Mouse (Mus musculus): ENCODE measurements around the gene March9.
"Not testable (repeated sequence)": the region's sequence is repeated elsewhere in the genome, so short reads cannot be mapped to it uniquely, and the experiment has no call there.

Gene March9

DNA sequence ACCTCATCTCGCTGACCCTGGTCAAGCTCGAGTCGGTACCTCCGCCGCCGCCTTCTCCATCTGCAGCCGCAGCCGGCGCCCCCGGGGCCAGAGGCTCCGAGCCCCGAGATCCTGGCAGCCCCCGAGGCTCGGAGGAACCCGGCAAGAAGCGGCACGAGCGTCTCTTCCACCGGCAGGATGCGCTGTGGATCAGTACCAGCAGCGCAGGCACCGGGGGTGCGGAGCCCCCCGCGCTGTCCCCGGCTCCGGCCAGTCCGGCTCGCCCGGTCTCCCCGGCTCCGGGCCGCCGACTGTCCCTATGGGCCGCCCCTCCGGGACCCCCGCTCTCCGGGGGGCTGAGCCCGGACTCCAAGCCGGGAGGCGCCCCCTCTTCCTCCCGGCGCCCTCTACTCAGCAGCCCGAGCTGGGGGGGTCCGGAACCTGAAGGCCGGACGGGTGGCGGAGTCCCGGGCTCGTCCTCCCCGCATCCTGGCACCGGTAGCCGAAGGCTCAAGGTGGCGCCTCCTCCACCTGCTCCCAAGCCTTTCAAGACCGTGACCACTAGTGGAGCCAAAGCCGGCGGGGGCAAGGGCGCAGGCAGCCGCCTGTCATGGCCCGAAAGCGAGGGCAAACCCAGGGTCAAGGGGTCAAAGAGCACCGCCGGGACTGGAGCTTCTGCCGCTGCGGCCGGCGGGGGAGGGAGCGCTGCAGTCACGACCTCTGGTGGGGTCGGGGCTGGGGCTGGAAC, 19.8 kb upstream of the March9 start:
- DNase-seq = peak; percentile 23

DNA sequence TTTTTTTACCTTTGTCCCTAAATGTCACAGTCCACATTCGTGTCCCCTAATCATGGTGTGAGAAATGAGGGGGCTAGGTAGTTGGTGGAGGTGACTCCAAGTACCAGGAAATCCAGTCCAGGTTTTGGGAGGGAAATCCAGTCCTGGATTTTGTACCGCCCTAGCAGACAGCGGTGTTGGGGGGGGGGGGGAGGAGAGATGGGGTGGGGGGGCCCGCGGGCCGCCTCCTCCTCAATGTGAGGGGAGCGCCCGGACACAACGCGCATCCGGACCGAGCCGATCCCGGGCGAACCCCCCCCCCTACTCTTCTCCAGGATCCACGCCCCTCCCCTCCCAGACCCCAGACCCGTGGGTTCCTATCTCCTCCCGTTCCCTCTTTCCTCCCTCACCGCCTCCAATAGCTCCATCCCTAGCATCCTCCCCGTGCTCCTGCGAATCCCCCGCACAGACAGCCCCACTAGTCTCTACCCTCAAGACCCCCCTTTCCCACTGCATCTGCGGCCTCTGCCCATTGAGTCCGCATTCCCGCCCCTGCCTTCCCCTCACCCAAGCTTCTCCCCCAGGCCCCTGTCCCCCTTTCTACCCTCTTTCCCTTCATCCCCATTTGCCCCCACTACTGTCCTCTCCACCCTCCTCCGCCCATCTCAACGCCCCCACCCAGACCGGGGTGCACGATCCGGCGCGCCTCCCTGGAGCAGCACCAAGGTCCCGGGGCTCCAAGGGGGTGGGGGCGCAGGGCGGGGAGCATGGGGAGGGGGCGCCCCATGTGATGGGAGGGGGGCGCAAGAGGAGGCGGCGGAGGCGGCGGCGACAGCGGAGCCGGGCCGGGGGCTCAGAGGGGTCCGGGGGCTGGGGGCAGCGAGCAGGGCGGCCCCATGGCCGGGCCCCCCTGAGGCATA, 18.9 kb upstream of the March9 start:
- no peak for DNase-seq

DNA sequence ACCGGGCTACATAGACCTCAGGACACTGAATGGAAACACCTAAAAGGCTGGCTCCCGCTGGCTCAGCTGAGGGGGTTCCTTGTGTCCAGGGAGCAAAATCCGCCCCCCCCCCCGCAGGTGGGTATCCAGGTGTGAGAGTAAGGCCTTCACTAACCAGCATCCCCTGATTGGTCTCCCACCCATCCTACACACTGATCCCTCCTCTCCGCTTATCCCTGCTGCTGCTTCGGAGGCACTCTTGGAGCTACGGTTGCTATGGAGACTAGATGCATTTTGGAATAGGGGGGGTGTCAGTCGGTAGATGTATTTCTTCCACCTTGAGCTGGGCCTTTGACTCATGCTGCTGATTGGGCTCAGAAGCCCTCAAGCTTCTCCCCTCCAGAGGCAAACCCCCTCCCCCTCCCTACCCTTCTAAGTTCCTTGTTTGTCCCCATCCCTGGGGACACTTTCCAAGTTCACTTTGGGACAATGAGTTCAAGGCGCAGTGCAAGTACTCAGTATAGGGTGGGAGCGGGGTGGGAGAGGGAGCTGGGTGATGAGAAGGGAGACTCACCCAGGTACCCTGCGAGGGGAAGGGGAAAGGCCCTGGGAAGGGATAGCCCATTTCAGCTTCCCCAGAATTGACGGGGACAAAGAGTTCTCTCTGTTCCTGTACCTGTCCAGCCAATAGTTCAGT, 18.2 kb upstream of the March9 start:
- DNase-seq = no peak

DNA sequence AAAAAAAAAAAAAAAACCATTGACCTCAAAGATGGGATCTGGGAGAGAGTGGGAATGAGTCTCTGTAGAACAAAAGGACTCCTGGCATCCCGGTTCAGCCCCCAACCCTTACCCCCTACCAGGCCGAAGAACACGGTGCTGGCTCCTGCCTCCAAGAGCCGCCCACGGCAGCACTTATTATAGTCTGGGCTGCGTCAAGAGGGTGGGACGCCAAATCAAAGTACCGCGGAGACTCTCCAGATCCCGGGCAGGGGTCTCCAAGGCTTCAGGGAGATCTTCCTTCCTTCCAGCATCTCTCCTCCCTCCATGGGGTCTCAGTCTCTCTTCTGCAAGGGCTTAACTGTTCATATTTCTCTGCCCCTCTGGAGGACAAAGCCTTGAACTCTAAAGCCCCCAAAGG, 17.5 kb upstream of the March9 start:
- DNase-seq = no peak

DNA sequence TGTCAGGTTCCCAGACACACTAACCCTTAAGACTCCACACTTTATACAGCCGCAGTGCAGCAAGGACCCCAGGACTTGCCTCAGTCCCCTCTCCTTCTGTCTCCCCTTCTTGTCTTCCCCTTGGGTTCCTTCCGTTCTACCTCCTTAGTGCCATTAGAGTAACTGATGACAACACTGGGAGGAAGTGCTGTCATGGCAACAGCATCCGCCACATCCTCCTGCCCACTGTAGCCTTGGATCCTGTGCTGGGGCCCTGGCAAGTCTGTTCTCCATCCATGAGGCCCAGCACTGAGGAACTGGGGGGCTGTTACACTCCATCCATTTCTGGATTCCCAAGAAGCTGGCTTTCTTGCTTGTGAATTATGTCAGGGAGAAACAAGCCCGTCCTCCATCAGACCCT, 16.1 kb upstream of the March9 start:
- DNase-seq = peak; percentile 14

DNA sequence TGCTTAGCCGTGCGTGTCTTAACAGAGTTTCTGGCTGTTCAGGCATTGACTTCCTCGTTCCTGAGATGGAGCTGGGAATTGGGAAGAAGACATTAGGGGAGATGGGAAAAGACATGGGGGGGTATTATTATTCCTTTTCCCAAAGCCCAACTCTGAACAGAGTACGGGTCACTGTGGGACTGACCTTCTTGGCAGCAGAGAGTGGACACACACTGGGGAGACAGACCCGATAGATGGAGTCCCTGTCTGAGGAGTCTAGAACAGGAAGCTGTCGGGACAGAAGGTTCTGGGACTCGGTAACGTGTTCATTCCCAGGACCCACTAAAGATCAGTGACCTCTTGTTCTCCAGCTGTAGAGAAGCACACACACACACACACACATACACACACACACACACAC, 15.7 kb upstream of the March9 start:
- no peak for DNase-seq

DNA sequence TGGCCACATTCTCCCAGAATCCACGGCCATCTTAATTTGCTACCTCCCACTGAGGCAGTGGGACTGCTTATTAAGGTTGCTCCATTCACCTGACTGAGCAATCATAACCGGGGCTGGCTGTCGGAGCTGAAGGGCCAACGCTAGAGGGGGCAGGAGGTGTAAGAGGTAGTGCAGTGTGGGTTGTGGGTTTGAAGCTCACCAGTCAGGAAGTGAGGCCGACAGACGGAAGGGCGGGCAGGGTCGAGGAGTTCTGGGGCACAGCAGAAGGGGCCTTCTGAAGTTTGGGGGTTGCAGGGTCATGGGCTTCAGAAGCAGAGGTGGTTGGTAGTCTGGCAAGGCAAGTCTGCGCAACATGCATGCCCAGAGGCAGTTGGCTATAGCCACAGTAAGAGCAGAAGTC, 15.1 kb upstream of the March9 start, which contains the start of gene Agap2:
Gene Agap2 (plus strand): TSS at position 205 of the 400 bp plus-strand sequence.
- no peak for DNase-seq

DNA sequence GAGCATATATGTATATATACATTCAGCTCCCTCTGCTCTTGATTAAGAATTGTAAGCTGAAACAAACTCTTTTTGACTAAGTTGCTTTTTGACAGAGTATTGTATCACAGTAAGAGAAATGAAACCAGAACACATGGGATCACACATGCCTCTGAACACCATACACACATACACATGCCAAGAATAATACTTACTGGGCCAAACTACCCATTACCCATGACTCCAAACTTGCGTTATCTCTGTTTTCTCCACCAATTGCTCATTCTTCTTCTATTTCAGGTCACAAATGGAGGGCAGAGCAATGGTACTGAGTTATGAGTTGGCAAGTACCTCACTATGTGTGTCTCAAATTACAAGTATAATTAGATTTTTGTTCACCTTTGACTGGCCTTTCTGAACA, 14.0 kb upstream of the March9 start:
- no peak for DNase-seq

DNA sequence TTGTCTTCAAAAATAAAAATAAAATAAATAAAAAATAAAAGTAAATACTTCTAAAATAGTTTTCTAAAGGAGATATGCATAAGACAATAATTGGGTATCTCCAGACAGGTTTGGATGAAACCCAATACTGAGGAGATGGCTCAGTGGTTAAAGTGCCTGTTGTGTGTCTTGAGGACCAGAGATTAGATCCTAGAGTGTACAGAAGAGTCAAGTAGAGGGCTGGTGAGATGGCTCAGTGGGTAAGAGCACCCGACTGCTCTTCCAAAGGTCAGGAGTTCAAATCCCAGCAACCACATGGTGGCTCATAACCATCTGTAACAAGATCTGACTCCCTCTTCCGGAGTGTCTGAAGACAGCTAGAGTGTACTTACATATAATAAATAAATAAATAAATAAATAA, 13.0 kb upstream of the March9 start:
- not testable (repeated sequence) for DNase-seq

DNA sequence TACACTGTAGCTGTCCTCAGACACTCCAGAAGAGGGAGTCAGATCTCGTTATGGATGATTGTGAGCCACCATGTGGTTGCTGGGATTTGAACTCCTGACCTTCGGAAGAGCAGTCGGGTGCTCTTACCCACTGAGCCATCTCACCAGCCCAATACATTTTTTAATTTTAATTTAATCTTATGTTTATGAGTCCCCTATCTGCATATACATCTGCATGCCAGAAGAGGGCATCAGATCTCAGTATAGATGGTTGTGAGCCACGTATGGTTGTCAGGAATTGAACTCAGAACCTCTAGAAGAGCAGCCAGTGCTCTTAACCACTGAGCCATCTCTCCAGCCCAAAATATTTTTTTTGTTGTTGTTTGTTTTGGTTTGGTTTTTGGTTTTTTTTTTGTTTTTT, 12.3 kb upstream of the March9 start:
- not testable (repeated sequence) for DNase-seq

DNA sequence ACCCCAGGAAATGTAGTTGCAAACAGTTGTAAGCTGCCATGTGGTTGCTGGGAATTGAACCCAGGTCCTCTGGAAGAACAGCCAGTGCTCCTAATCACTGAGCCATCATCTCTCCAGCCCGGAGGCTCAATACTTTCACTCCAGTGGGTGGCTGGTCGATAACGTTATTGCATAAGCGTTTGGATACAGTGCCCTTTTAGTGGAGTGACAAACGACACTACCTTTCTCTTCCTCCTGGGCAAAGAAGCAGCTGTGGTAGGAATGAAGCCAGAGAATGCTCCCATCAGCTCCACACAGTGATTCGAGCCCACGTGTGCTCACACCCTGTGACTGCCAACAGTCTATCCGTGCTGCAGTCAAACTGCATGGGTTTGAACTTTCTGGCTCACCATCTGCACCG, 11.2 kb upstream of the March9 start:
- no peak for DNase-seq

DNA sequence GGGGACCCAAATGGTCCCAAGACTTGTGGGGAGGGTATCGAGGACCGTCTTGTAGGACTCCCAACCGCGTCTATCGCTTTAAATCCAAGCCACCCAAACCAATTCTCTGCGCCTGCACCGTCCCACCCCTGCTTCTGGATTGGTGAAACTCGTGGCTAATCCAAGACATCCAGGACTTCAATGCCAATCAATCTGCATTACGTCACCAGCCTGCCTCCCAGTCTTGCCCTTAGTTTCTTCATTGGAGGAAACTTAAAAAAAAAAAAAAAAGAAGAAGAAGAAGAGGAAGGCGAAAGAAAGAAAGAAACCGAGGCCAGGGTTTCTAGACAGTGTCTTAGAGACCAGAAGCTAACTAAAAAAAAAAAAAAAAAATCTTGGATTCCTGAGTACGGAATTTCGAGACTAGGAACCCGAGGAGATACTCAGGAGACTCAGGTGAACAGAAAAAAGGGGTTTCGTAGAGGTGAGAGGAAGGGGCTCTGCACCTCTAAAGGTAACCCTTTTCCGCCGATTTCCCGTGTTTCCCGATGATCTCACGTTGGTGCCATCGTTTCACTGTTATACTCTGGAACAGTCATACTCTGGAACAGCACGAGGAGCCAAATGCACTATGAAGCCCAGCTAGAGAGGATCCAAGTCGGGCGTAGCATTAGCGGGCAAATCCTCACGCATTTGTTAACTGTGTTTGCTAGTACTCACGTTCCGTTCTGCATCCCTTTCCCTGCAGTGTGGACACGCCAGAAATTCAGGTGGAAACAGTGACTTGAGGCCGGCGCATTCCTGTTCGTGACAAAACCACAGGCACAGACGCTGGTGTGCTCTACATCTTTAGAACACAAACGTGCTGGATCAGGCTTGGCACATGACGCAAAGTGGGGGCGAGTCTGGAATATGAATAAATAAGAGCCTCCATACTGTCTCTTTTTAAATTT, 10.5 kb upstream of the March9 start, which contains the start of gene Tspan31:
Gene Tspan31 (minus strand): TSS at position 75 of the 932 bp plus-strand sequence.
- peak; percentile 98 for DNase-seq

DNA sequence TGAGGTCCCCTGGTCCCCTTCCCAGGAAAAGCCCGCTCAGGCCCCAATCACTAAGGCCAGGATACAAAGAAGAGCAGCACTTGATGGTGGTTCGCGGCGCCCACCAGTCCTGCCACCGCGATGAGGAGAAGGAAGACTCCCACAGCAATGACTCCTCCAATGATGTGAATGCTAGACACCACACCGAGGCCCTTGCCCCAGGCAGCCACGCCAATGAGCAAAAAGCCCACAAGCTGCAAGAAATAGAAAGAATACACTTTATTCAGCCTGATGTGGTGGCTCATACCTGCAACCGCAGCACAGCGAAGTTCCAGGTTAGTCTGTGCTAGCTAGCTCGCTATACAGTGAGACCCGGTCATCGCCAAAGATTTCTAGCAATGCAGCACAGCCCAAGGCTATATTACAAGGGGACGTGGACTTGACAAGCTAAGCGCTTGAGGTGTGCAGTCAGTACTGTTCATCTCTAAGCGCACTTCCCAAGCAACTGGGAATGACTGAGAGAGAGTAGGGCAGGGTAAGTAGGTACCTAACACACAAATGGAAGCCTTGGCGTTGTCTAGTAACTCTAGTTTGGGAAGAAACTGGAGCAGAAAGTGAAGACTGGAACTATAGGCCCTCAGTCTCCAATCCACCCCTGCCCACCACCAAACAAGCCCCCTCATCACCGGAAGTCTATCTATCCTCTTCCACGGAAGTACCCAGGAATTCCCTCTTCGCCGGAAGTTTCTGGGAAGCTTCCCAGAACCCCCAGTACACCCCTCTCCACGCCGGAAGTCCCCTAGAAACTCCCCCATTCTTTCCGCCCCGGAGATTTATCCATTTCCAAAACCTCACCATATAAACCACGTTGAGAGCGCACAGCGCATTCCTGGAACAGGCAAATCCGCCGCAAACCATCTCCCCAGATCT, 9.6 kb upstream of the March9 start:
- DNase-seq = no peak

DNA sequence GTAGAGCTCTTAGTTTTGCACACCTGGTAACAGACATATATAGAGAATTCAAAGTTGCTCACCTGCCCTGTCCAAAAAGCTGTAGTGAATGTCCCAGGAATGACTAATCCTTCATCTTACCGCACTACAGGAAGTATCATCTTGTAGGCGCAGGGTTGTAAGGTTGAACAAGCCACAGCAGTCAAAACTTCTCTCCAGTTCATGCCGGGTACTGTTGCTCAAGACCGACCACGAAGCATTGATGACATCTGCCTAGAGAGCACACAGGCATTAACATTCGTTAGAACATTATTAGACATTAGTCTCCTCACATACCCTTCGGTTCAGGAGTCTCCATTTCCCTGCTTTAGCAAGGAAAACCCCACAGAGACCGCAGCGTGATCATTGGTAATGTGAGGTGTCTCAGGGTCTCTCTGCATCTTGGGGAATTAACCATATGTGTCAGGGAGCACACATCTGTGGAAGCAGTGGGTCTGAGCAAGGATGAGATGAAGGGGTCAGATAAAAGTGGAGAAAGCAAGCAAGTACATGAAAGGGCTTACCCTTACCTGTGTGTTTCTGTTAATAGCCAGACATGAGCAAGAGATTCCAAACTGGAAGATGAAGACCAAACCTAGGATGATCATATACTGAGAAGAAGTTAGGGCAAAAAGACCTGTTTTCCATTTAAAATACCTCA, 8.5 kb upstream of the March9 start:
- DNase-seq = no peak

DNA sequence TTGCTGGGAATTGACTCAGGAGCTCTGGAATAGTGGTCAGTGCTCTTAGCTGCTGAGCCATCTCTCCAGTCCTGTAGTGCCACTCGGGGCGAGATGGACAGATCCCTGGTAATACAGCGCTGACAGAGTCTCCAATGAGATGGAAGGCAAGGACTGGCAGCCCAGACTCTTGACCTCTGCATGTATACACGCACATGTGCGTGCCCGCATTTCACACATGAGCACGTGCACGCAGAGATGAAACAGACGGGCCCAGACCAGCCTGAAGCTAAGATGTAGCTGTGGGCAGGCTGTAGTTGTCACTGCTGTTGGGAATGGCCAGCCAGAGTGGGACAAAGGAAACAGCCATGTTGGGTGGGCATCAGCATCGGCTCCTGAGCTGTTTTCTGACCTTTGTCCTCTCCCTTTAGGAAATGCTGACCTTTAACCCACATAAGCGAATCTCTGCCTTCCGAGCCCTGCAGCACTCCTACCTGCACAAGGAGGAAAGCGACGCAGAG, 6.6 kb upstream of the March9 start:
- no peak for DNase-seq

DNA sequence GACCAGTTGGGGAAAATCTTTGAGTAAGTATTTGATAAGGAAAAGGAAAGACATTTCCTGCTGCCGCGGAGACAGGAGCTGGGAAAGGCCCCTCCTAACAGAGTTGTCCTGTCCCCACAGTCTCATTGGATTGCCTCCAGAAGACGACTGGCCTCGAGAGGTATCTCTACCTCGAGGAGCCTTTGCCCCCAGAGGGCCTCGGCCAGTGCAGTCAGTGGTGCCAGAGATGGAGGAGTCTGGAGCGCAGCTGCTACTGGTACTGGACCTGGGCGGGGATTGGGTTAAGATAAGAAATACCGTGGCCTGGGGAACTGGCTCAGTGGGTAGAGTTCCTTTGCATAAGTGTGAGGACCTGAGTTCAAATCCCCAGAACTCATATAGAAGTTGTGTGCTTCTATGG, 6.0 kb upstream of the March9 start:
- no peak for DNase-seq

DNA sequence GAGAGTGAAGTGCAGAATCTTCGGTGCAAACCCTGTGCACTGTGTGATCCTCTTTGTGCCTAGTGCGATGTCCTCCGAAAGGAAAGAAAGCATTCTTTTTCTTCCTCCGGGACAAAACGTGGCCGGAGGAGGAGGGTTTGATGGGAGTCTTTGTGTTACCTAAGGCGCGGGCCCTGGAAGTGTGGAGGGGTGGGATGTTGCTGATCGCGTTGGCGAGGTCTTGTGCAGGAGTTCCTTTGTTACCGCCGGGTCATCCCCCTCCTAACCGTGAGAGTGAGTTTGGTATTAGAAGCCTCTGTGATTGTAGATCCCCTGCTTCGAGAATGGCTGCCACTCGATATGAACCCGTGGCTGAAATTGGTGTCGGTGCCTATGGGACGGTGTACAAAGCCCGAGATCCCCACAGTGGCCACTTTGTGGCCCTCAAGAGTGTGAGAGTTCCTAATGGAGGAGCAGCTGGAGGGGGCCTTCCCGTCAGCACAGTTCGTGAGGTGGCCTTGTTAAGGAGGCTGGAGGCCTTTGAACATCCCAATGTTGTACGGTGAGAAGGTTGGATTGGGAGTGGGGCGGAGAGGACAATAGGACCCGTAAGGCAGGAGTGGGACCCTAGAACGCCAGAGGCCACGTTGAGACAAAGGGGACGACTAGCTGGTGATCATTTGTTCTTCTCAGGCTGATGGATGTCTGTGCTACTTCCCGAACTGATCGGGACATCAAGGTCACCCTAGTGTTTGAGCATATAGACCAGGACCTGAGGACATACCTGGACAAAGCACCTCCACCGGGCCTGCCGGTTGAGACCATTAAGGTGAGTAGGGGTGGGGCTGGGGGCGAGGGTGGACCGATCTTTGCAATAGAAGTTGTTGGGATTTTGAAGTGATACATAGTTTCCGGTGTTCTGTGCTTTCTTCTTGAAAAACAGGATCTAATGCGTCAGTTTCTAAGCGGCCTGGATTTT, 4.2 kb upstream of the March9 start:
- no peak for DNase-seq

DNA sequence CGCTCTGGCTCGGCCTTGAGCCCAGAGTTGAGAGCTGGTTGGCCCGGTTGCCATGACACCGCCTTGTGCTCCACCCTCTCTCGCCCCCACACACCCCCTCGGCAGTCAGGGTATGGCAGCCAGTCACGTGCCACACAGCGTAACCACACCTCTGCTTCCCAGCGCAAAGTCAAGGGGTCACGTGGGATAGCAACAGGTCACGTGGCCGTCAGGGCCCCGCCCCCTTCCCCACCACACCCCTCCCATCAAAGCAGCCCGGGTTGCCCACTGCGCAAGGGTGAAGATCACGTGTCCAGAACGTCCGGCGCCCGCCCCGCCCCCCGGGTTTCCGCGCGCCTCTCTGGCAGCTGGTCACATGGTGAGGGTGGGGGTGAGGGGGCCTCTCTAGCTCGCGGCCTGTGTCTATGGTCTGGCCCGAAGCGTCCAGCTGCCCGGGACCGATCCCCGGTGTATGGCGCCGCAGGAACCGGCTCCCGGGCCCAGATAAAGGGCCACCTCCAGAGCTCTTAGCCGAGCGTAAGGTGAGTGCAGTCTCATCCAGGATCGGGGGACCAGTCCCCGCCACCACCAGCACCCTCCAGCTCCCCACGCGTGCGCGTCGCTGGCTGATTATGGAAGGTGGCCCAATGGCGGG, 3.4 kb upstream of the March9 start, which contains the start of gene Cdk4:
Gene Cdk4 (plus strand): TSS at position 296 of the 634 bp plus-strand sequence.
- peak; percentile 99 for DNase-seq

DNA sequence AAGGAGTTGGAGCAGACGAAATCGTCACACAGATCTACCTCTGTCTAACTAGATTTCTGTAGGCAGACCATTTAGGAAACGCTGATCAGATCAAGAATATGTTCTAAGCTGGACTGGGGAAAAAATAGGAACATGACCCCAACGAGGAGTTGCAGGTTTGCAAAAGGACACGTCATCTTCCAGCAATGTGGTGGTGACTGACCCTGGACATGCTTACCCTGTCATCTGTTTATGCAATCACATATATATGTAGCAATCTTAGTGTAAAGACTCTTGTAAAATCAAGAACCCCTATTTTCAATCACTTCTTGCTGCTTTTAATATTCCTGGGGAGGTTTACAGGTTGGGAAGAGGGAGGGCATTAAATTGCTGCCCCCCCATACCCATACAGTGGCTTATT, 2.5 kb upstream of the March9 start:
- no peak for DNase-seq

All from kidney, adult 9 months (tissue).